19 mouse cellular contexts compared by ENCODE assay signal in the genomic region with DNA sequence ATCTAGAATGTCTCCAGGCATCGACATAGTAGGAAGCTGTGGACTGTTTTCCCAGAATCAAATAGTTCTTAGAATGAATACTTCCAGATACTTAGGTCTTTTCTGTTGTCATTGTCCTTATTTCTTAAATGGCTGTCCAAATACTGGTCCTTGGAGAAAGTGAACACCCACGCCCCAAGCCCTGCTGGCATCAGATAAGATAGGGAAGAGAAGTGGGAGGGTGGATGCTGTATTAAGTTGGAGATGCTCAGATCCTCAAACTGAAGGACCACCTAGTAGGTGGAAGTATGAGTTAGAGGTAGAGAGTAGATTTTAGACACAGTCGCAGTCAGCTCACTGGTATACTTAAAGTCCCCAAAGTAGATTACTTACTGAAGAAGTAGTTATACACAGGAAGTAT.
"Had no signal": no experiment of that assay in that cellular context is flagged by ENCODE, and none has a peak within 500 bp of the region (broad histone marks: within the 10 kb centered on the region; RNA-seq: fewer than 3 reads in every experiment).

No protein-coding gene starts in this region.

- H3K4me2 ChIP-seq: intestine, embryonic 15.5 days; kidney, embryonic 15.5 days; lung, embryonic 15.5 days; neural tube, embryonic 12.5 days; neural tube, embryonic 15.5 days had no signal

- H3K9me3 ChIP-seq: intestine, embryonic 15.5 days; kidney, embryonic 15.5 days; lung, embryonic 15.5 days; megakaryocyte, embryonic 14.5 days; midbrain, embryonic 10.5 days; neural tube, embryonic 12.5 days; neural tube, embryonic 15.5 days had no signal

- H3K36me3 ChIP-seq: intestine, embryonic 15.5 days; kidney, embryonic 15.5 days; lung, embryonic 15.5 days; midbrain, embryonic 10.5 days; neural tube, embryonic 12.5 days; neural tube, embryonic 15.5 days had no signal

- H3K27ac ChIP-seq: intestine, embryonic 15.5 days; kidney, embryonic 15.5 days; left cerebral cortex, adult 2 months; lung, embryonic 15.5 days; midbrain, embryonic 10.5 days; neural tube, embryonic 12.5 days; neural tube, embryonic 15.5 days had no signal

- H3K4me3 ChIP-seq: intestine, embryonic 15.5 days; kidney, embryonic 15.5 days; left cerebral cortex, adult 2 months; lung, embryonic 15.5 days; megakaryocyte, embryonic 14.5 days; midbrain, embryonic 10.5 days; neural tube, embryonic 12.5 days; neural tube, embryonic 15.5 days had no signal

- H3K4me1 ChIP-seq: kidney, embryonic 15.5 days; neural tube, embryonic 12.5 days; neural tube, embryonic 15.5 days had no signal

- H3K9ac ChIP-seq: intestine, embryonic 15.5 days; kidney, embryonic 15.5 days; lung, embryonic 15.5 days; neural tube, embryonic 12.5 days; neural tube, embryonic 15.5 days had no signal

- H3K27me3 ChIP-seq: intestine, embryonic 15.5 days; kidney, embryonic 15.5 days; lung, embryonic 15.5 days; megakaryocyte, embryonic 14.5 days; neural tube, embryonic 12.5 days; neural tube, embryonic 15.5 days had no signal

- DNase-seq: kidney, adult 11 months; kidney, adult 8-10 months; kidney, postnatal 10 days; kidney, postnatal 36 days; layer of hippocampus, postnatal 36 days; lung, adult 18-20 months; lung, postnatal 10 days; lung, postnatal 36 days; midbrain, embryonic 14.5 days; thymus, adult 18-20 months; thymus, postnatal 36 days had no signal
